Mouse (Mus musculus): Measurements from ENCODE around the gene Mff. TPM values are rescaled to one million over a fixed set of nuclear protein-coding genes. Genes with fewer than 3 reads are reported as not detected.

The Mff gene
- polyA plus RNA-seq, 1 experiment from 2014 or later, result 130 TPM

DNA sequence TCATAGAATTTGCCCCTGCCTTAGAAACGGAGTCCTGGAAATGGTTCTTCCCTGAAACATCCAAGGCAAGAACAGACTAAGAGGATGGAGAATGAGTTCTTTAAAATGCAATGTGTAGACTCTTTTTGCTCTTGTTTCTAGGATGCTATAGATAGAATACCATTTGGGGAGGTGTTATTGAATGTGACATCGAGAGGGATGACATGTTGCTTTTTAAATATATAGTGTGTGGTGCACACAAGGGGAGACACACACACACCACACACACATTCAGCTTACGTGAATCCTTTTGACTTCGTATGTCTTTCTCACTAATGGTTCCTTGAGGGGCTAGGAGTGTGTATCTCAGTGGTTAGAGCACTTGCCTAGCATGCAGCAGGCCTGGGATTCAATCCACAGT, 50.6 kb downstream of the Mff start:
- no peaks in the 10 kb centered on the region for H3K27me3 ChIP-seq (ENCODE audit: insufficient read depth, low read length)
- H3K4me2 ChIP-seq (ENCODE audit: low read depth, low read length), result no peak overlapping the region
- no peaks in the 10 kb centered on the region for H3K4me1 ChIP-seq (ENCODE audit: insufficient read depth)
- TF ChIP-seq EP300 (IDR thresholded peaks at IDR 0.05; ENCODE audit: low read depth) (no peak), CTCF (IDR thresholded peaks at IDR 0.05; ENCODE audit: low read depth) (no peak)
- no peak for DNase-seq
- no peak overlapping the region for H3K27ac ChIP-seq (ENCODE audit: low read depth)
- WGBS (ENCODE audit: insufficient replicate concordance), result 86% methylated on average over 4 of the region's 4 CpGs
- H3K36me3 ChIP-seq (replicated peaks; ENCODE audit: insufficient read depth, low read length), result no peaks in the 10 kb centered on the region
- no peak overlapping the region for H3K9ac ChIP-seq (replicated peaks)
- ATAC-seq, result no peak
- no peak overlapping the region for H3K4me3 ChIP-seq (ENCODE audit: low read depth, low read length)
- H3K9me3 ChIP-seq (ENCODE audit: low read length), result no peaks in the 10 kb centered on the region

DNA sequence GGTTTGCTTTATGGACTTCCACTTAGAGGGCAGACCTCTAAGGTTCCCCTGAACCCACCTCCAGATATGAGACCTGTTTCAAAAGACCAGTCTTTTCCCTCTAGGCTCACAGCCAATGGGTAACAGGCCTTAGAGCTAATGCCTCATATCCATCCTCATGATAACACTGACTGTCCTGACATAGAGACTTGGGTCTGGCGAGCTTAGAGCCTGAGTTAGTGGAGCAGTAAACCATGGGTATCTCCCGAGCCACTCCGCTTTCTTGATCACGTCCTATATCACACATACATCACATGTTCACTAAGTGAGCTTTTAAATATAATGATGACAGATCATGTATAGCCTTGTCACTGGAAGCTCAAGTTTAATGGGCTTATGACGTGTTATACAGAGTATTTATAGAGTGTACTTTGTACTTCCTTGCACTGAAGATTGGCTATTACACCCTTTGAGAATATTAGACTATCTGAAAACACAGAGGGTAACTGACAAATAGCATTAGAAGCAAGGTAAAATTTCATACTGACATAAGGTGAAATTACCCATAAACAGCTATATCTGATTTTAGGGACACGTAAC, 54.8 kb downstream of the Mff start:
- no peak for TF ChIP-seq EP300 (IDR thresholded peaks at IDR 0.05; ENCODE audit: low read depth)
- no peak for TF ChIP-seq CTCF (IDR thresholded peaks at IDR 0.05; ENCODE audit: low read depth)
- Histone ChIP-seq H3K27ac (ENCODE audit: low read depth) (no peak overlapping the region), H3K9ac (replicated peaks) (no peak overlapping the region), H3K4me2 (ENCODE audit: low read depth, low read length) (no peak overlapping the region), H3K27me3 (ENCODE audit: insufficient read depth, low read length) (no peaks in the 10 kb centered on the region), H3K36me3 (replicated peaks; ENCODE audit: insufficient read depth, low read length) (no peaks in the 10 kb centered on the region), H3K4me1 (ENCODE audit: insufficient read depth) (no peaks in the 10 kb centered on the region), H3K9me3 (ENCODE audit: low read length) (no peaks in the 10 kb centered on the region), H3K4me3 (ENCODE audit: low read depth, low read length) (no peak overlapping the region)
- DNase-seq (no peak), ATAC-seq (no peak)
- 78% methylated on average over 6 of the region's 6 CpGs for WGBS (ENCODE audit: insufficient replicate concordance)

DNA sequence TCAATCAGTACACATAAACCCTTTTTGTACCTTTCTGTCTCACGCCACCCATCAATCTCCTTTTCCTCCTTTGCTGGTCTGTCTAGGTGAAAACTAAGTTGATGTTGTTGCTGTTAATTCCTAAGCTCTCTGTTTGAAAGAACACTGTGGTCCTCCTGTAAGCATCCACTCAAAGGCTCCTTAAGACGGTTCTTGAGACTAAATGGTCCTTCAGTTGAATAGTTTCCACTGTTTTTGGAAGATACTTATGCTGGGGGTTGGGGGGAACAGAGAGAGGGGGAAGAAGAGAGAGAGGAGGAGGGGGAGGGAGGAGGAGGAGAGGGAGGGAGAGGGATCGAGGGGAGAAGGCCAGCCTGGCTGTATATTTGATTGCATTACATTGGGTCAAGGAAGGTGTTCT, 58.9 kb downstream of the Mff start:
- Histone ChIP-seq H3K4me1 (ENCODE audit: insufficient read depth) (no peaks in the 10 kb centered on the region), H3K27me3 (ENCODE audit: insufficient read depth, low read length) (no peaks in the 10 kb centered on the region), H3K9me3 (ENCODE audit: low read length) (no peaks in the 10 kb centered on the region), H3K27ac (ENCODE audit: low read depth) (no peak overlapping the region), H3K36me3 (replicated peaks; ENCODE audit: insufficient read depth, low read length) (no peaks in the 10 kb centered on the region), H3K4me3 (ENCODE audit: low read depth, low read length) (no peak overlapping the region), H3K4me2 (ENCODE audit: low read depth, low read length) (no peak overlapping the region), H3K9ac (replicated peaks) (no peak overlapping the region)
- ATAC-seq (no peak), DNase-seq (no peak)
- TF ChIP-seq EP300 (IDR thresholded peaks at IDR 0.05; ENCODE audit: low read depth), result no peak
- no peak for TF ChIP-seq CTCF (IDR thresholded peaks at IDR 0.05; ENCODE audit: low read depth)
- 67% methylated on average over 3 of the region's 3 CpGs for WGBS (ENCODE audit: insufficient replicate concordance)

GRCm38 (mm10) chr1:82785546-82785945, 60.9 kb downstream of the Mff start:
- Histone ChIP-seq H3K4me2 (ENCODE audit: low read depth, low read length) (no peak overlapping the region), H3K27ac (ENCODE audit: low read depth) (no peak overlapping the region), H3K27me3 (ENCODE audit: insufficient read depth, low read length) (no peaks in the 10 kb centered on the region), H3K4me1 (ENCODE audit: insufficient read depth) (no peaks in the 10 kb centered on the region), H3K9me3 (ENCODE audit: low read length) (no peaks in the 10 kb centered on the region), H3K36me3 (replicated peaks; ENCODE audit: insufficient read depth, low read length) (no peaks in the 10 kb centered on the region), H3K9ac (replicated peaks) (no peak overlapping the region), H3K4me3 (ENCODE audit: low read depth, low read length) (no peak overlapping the region)
- DNase-seq (peak; percentile 30), ATAC-seq (no peak)
- TF ChIP-seq CTCF (IDR thresholded peaks at IDR 0.05; ENCODE audit: low read depth) (no peak), EP300 (IDR thresholded peaks at IDR 0.05; ENCODE audit: low read depth) (no peak)
- 68% methylated on average over 6 of the region's 6 CpGs for WGBS (ENCODE audit: insufficient replicate concordance)

DNA sequence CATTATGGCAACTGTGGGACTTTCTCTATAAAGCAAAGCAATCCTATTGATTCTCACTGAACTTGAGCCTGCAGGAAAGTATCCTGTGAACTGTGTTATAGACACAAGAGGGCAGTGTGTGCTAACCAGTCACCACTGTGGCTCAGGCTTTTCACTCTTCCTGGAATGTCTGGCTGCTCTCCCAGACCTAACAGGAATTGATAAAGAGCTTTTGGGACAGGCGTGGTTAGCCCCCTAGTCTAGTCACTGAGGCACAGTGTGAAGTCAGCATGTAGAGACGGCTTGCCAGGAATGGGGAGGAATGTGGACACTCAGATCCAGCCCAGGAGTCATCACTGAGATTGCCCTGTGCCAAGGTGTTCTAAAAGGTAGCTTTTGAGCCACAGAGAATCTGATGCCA, 62.7 kb downstream of the Mff start:
- Histone ChIP-seq H3K27ac (ENCODE audit: low read depth) (no peak overlapping the region), H3K9ac (replicated peaks) (no peak overlapping the region), H3K27me3 (ENCODE audit: insufficient read depth, low read length) (no peaks in the 10 kb centered on the region), H3K4me2 (ENCODE audit: low read depth, low read length) (no peak overlapping the region), H3K36me3 (replicated peaks; ENCODE audit: insufficient read depth, low read length) (no peaks in the 10 kb centered on the region), H3K4me3 (ENCODE audit: low read depth, low read length) (no peak overlapping the region), H3K4me1 (ENCODE audit: insufficient read depth) (no peaks in the 10 kb centered on the region), H3K9me3 (ENCODE audit: low read length) (no peaks in the 10 kb centered on the region)
- ATAC-seq (peak; percentile 78), DNase-seq (peak; percentile 59)
- TF ChIP-seq EP300 (IDR thresholded peaks at IDR 0.05; ENCODE audit: low read depth), result no peak
- TF ChIP-seq CTCF (IDR thresholded peaks at IDR 0.05; ENCODE audit: low read depth), result peak; percentile 88
- whole genome bisulfite sequencing (ENCODE audit: insufficient replicate concordance), result 12% methylated on average over 2 of the region's 2 CpGs

GRCm38 (mm10) chr1:82788070-82788469, 63.4 kb downstream of the Mff start:
- WGBS (ENCODE audit: insufficient replicate concordance), result 63% methylated on average over 7 of the region's 7 CpGs
- H3K4me1 ChIP-seq (ENCODE audit: insufficient read depth), result no peaks in the 10 kb centered on the region
- H3K9me3 ChIP-seq (ENCODE audit: low read length), result no peaks in the 10 kb centered on the region
- no peak overlapping the region for H3K4me3 ChIP-seq (ENCODE audit: low read depth, low read length)
- DNase-seq, result no peak
- H3K4me2 ChIP-seq (ENCODE audit: low read depth, low read length), result no peak overlapping the region
- H3K9ac ChIP-seq (replicated peaks), result no peak overlapping the region
- no peaks in the 10 kb centered on the region for H3K36me3 ChIP-seq (replicated peaks; ENCODE audit: insufficient read depth, low read length)
- TF ChIP-seq EP300 (IDR thresholded peaks at IDR 0.05; ENCODE audit: low read depth), result no peak
- ATAC-seq, result no peak
- H3K27ac ChIP-seq (ENCODE audit: low read depth), result no peak overlapping the region
- no peaks in the 10 kb centered on the region for H3K27me3 ChIP-seq (ENCODE audit: insufficient read depth, low read length)

DNA sequence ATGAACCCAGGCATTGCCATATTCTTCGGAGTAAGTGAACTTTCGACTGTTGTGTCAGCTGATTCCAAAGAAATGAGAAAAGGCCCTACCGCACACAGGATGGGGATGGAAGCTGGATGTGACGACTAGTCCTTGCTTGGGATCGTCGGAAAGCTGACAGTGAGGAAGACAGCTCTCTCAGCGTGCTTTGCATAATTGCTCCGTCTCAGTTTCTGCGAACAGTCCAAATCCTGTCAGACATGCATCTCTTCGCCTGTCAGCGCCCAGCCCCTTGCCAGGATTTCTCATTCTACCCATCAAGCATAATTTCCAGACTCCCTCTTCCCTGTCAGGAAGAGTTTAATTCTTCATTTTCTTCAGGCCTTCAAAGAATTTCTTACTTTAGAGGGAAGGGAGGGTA, 66.4 kb downstream of the Mff start:
- Histone ChIP-seq H3K27ac (ENCODE audit: low read depth) (no peak overlapping the region), H3K9me3 (ENCODE audit: low read length) (no peaks in the 10 kb centered on the region), H3K4me2 (ENCODE audit: low read depth, low read length) (no peak overlapping the region), H3K9ac (replicated peaks) (no peak overlapping the region), H3K4me1 (ENCODE audit: insufficient read depth) (no peaks in the 10 kb centered on the region), H3K4me3 (ENCODE audit: low read depth, low read length) (no peak overlapping the region), H3K27me3 (ENCODE audit: insufficient read depth, low read length) (no peaks in the 10 kb centered on the region), H3K36me3 (replicated peaks; ENCODE audit: insufficient read depth, low read length) (no peaks in the 10 kb centered on the region)
- 84% methylated on average over 11 of the region's 11 CpGs for WGBS (ENCODE audit: insufficient replicate concordance)
- DNase-seq, result no peak
- ATAC-seq, result no peak
- no peak for TF ChIP-seq CTCF (IDR thresholded peaks at IDR 0.05; ENCODE audit: low read depth)
- TF ChIP-seq EP300 (IDR thresholded peaks at IDR 0.05; ENCODE audit: low read depth), result no peak

Data from liver, postnatal 0 days (tissue).